Comparison of ENCODE assay signal across 12 mouse cellular contexts in genomic region chr6:52004995-52005394, GRCm38 (mm10). TPM values are rescaled to one million over a fixed set of nuclear protein-coding genes. Genes with fewer than 3 reads are reported as not detected.
DNase-seq lines count a peak whose midpoint lies in the region; ATAC-seq and TF ChIP-seq lines count a peak whose summit lies in the region.
"Had no signal": no experiment of that assay in that cellular context is flagged by ENCODE, and none has a peak within 500 bp of the region (broad histone marks: within the 10 kb centered on the region; RNA-seq: fewer than 3 reads in every experiment).

No protein-coding gene starts in this region.

- TF ChIP-seq POLR2A in liver, adult 2 months (IDR thresholded peaks at IDR 0.05; ENCODE audit: extremely low read depth, insufficient read depth, low read length) = no peak

- H3K4me3 ChIP-seq in liver, adult 2 months (ENCODE audit: insufficient read depth, low read depth, low read length) = no peak overlapping the region
- no peak overlapping the region for H3K4me3 ChIP-seq in liver, embryonic 12.5 days
- peak overlapping the region; percentile 35 for H3K4me3 ChIP-seq in brown adipose tissue, adult 24 weeks (ENCODE audit: insufficient read depth, low read depth, low read length)
- H3K4me3 ChIP-seq in neural tube, embryonic 11.5 days (ENCODE audit: low read depth, low read length) = no peak overlapping the region
- H3K4me3 ChIP-seq: heart, embryonic 12.5 days had no signal

- no peaks in the 10 kb centered on the region for H3K36me3 ChIP-seq in liver, adult 2 months (ENCODE audit: control insufficient read depth, insufficient read depth, low read length)
- H3K36me3 ChIP-seq in liver, embryonic 12.5 days = no peaks in the 10 kb centered on the region
- H3K36me3 ChIP-seq in neural tube, embryonic 11.5 days (ENCODE audit: control insufficient read depth, insufficient read depth, low read length) = no peaks in the 10 kb centered on the region
- H3K36me3 ChIP-seq: heart, embryonic 12.5 days had no signal

- peak; percentile 79 for DNase-seq in heart, adult 11 months
- no peak for DNase-seq in heart, postnatal 36 days
- no peak for DNase-seq in liver, adult 2 months (ENCODE audit: extremely low read depth, low read depth, low spot score)
- no peak for DNase-seq in neural tube, embryonic 11.5 days (ENCODE audit: low spot score)
- no peak for DNase-seq in testis, postnatal 14 days (ENCODE audit: low spot score)
- no peak for DNase-seq in ovary, postnatal 14 days (ENCODE audit: low spot score)
- DNase-seq: B cell, adult 2 months; kidney, postnatal 25 days; thymus, adult 18-20 months had no signal

- 43% methylated on average over 3 of the region's 3 CpGs for WGBS in liver, adult 2 months
- 51% methylated on average over 3 of the region's 3 CpGs for WGBS in liver, embryonic 12.5 days (ENCODE audit: insufficient replicate concordance)
- WGBS in neural tube, embryonic 11.5 days = 5% methylated on average over 3 of the region's 3 CpGs

- no peaks in the 10 kb centered on the region for H3K9me3 ChIP-seq in liver, embryonic 12.5 days (replicated peaks)
- no peaks in the 10 kb centered on the region for H3K9me3 ChIP-seq in neural tube, embryonic 11.5 days (ENCODE audit: control insufficient read depth, low read length)
- H3K9me3 ChIP-seq: heart, embryonic 12.5 days had no signal

- no peak overlapping the region for H3K27ac ChIP-seq in liver, adult 2 months (replicated peaks; ENCODE audit: insufficient read depth, low read depth, low read length)
- H3K27ac ChIP-seq in liver, embryonic 12.5 days = no peak overlapping the region
- H3K27ac ChIP-seq in brown adipose tissue, adult 24 weeks (replicated peaks; ENCODE audit: low read depth, low read length) = peak overlapping the region; percentile 53; the same call in 1 of the 2 replicates
- H3K27ac ChIP-seq in neural tube, embryonic 11.5 days (ENCODE audit: low read depth, low read length) = peak overlapping the region; percentile 99

- H3K4me1 ChIP-seq in liver, adult 2 months (ENCODE audit: control insufficient read depth, insufficient read depth, low read length) = peaks cover 25% of the 10 kb centered on the region
- H3K4me1 ChIP-seq in liver, embryonic 12.5 days = no peaks in the 10 kb centered on the region
- H3K4me1 ChIP-seq in brown adipose tissue, adult 24 weeks (ENCODE audit: control insufficient read depth, insufficient read depth, insufficient read length, low read length) = no peaks in the 10 kb centered on the region; the same call in none of the 2 replicates
- H3K4me1 ChIP-seq in neural tube, embryonic 11.5 days (ENCODE audit: control insufficient read depth, insufficient read depth, low read length) = peaks cover 52% of the 10 kb centered on the region

- peaks cover 10% of the 10 kb centered on the region; the same call in 1 of the 2 replicates for H3K79me2 ChIP-seq in liver, adult 2 months (ENCODE audit: control insufficient read depth, insufficient read depth, low read length)

- no peak for TF ChIP-seq CTCF in liver, adult 2 months (IDR thresholded peaks at IDR 0.05; ENCODE audit: low read depth, low read length)

- ATAC-seq in liver, embryonic 12.5 days = no peak
- no peak for ATAC-seq in neural tube, embryonic 11.5 days (ENCODE audit: insufficient read depth, low FRiP score, low TSS enrichment)

- peak overlapping the region; percentile 12; the same call in 1 of the 2 replicates for H3K9ac ChIP-seq in liver, adult 2 months (ENCODE audit: low read depth, low read length)
- no peak overlapping the region for H3K9ac ChIP-seq in liver, embryonic 12.5 days
- H3K9ac ChIP-seq in neural tube, embryonic 11.5 days (ENCODE audit: low read length) = peak overlapping the region; percentile 67
- H3K9ac ChIP-seq: heart, embryonic 12.5 days had no signal

- H3K4me2 ChIP-seq in liver, embryonic 12.5 days = no peak overlapping the region
- H3K4me2 ChIP-seq in neural tube, embryonic 11.5 days (ENCODE audit: low read depth) = peak overlapping the region; percentile 90
- H3K4me2 ChIP-seq: heart, embryonic 12.5 days had no signal

- 0 out of 2 replicates have a peak, but pooled peaks cover 2% of the 10 kb centered on the region for H3K27me3 ChIP-seq in liver, adult 2 months (ENCODE audit: control insufficient read depth, insufficient read depth, low read length)
- H3K27me3 ChIP-seq in liver, embryonic 12.5 days (replicated peaks) = peaks cover 56% of the 10 kb centered on the region
- H3K27me3 ChIP-seq in neural tube, embryonic 11.5 days (ENCODE audit: control insufficient read depth, insufficient read depth, low read length) = no peaks in the 10 kb centered on the region

- intact Hi-C loops in heart, postnatal 36 days (cut with DNase I) = no loop called here

RNA-seq across cellular contexts. Expression of gene Skap2, which starts 7.4 kb away (rescaled TPM):
- 1 to 10 TPM; 8.0 to 8.2 TPM for total RNA-seq in heart, postnatal 36 days (2021)
- total RNA-seq in liver, adult 2 months (2014; rRNA removed) = 12.8 and 15.6 TPM in 2 replicates
- 3.9 and 4.0 TPM in 2 replicates for polyA plus RNA-seq in liver, adult 2 months (2012; rRNA removed)
- polyA plus RNA-seq in liver, embryonic 12.5 days (2016; fragmentation: Nextera tagmentation; extraction: Ambion mirVana) = 22.2 and 22.6 TPM in 2 replicates
- 55.2 and 82.3 TPM in 2 replicates for polyA plus RNA-seq in brown adipose tissue, adult 24 weeks (2012; ENCODE audit: insufficient read depth, insufficient read length, missing spikeins)
- 70.1 and 71.8 TPM in 2 replicates for polyA plus RNA-seq in neural tube, embryonic 11.5 days (2014; fragmentation: Nextera tagmentation; extraction: Ambion mirVana)

Comparison
In these comparisons a context has a peak if more than half of its experiments do, and no peak if none do; other contexts are left out.
1. H3K27ac ChIP-seq: peak in brown adipose tissue, adult 24 weeks (single experiment) and neural tube, embryonic 11.5 days (single experiment); none in liver, adult 2 months (single experiment) and liver, embryonic 12.5 days (single experiment).